In genomic region chr4:128896667-128897066, GRCm38 (mm10) we compare ENCODE assay signal across 23 mouse cellular contexts. TPM values are rescaled to one million over a fixed set of nuclear protein-coding genes. Genes with fewer than 3 reads are reported as not detected.
DNase-seq lines count a peak whose midpoint lies in the region; ATAC-seq lines count a peak whose summit lies in the region.
"Had no signal": no experiment of that assay in that cellular context is flagged by ENCODE, and none has a peak within 500 bp of the region (broad histone marks: within the 10 kb centered on the region; RNA-seq: fewer than 3 reads in every experiment).

No protein-coding gene starts in this region.

- H3K27ac ChIP-seq in embryonic facial prominence, embryonic 12.5 days: 0 out of 2 replicates have a peak overlapping the region, but pooled peaks have one; percentile 5
- H3K27ac ChIP-seq in forebrain, embryonic 12.5 days: no peak overlapping the region
- H3K27ac ChIP-seq: embryonic facial prominence, embryonic 13.5 days; forebrain, embryonic 13.5 days; hindbrain, embryonic 12.5 days; hindbrain, embryonic 15.5 days had no signal

- H3K9me3 ChIP-seq in embryonic facial prominence, embryonic 12.5 days: no peaks in the 10 kb centered on the region
- H3K9me3 ChIP-seq in forebrain, embryonic 12.5 days: no peaks in the 10 kb centered on the region
- H3K9me3 ChIP-seq: embryonic facial prominence, embryonic 13.5 days; forebrain, embryonic 13.5 days; G1E; hindbrain, embryonic 12.5 days; hindbrain, embryonic 15.5 days had no signal

- DNase-seq in cerebellum, adult 18-20 months: peak; percentile 42 to 50
- no peak for DNase-seq in cerebellum, adult 11 months
- peak; percentile 57 for DNase-seq in cerebellum, adult 9-11 months
- no peak for DNase-seq in cerebellum, postnatal 10 days
- DNase-seq in left cerebral cortex, adult 11 months (ENCODE audit: low spot score): no peak
- DNase-seq: adrenal gland, postnatal 10 days; B cell, adult 2 months; gastrocnemius, postnatal 14 days; heart, adult 11 months; kidney, adult 2 months had no signal

- no peak for ATAC-seq in embryonic facial prominence, embryonic 12.5 days (ENCODE audit: insufficient number of reproducible peaks, insufficient read depth, low FRiP score, low TSS enrichment)
- no peak for ATAC-seq in forebrain, embryonic 12.5 days (ENCODE audit: low FRiP score)
- ATAC-seq: forebrain, embryonic 13.5 days; forebrain, embryonic 16.5 days; intestine, postnatal 0 days; Patski had no signal

- peaks cover 13% of the 10 kb centered on the region; the same call in 1 of the 2 replicates for H3K36me3 ChIP-seq in embryonic facial prominence, embryonic 12.5 days
- H3K36me3 ChIP-seq in forebrain, embryonic 12.5 days (replicated peaks): no peaks in the 10 kb centered on the region
- H3K36me3 ChIP-seq: G1E; hindbrain, embryonic 15.5 days had no signal

- H3K4me3 ChIP-seq in embryonic facial prominence, embryonic 12.5 days: no peak overlapping the region
- H3K4me3 ChIP-seq in forebrain, embryonic 12.5 days (replicated peaks): no peak overlapping the region
- H3K4me3 ChIP-seq: embryonic facial prominence, embryonic 13.5 days; erythroblast, embryonic 14.5 days; forebrain, embryonic 13.5 days; hindbrain, embryonic 12.5 days; hindbrain, embryonic 15.5 days had no signal

- no peak overlapping the region for H3K9ac ChIP-seq in embryonic facial prominence, embryonic 12.5 days
- H3K9ac ChIP-seq in forebrain, embryonic 12.5 days: no peak overlapping the region
- H3K9ac ChIP-seq: embryonic facial prominence, embryonic 13.5 days; forebrain, embryonic 13.5 days; hindbrain, embryonic 12.5 days; hindbrain, embryonic 15.5 days had no signal

- no peak overlapping the region for H3K4me2 ChIP-seq in embryonic facial prominence, embryonic 12.5 days (replicated peaks)
- H3K4me2 ChIP-seq in forebrain, embryonic 12.5 days: no peak overlapping the region
- H3K4me2 ChIP-seq: embryonic facial prominence, embryonic 13.5 days; forebrain, embryonic 13.5 days; heart, embryonic 11.5 days; hindbrain, embryonic 12.5 days; hindbrain, embryonic 15.5 days had no signal

- peaks cover 32% of the 10 kb centered on the region for H3K4me1 ChIP-seq in embryonic facial prominence, embryonic 12.5 days
- H3K4me1 ChIP-seq in forebrain, embryonic 12.5 days: peaks cover 29% of the 10 kb centered on the region

- 94% methylated on average over 10 of the region's 10 CpGs for WGBS in embryonic facial prominence, embryonic 12.5 days
- WGBS in forebrain, embryonic 12.5 days: 94% methylated on average over 10 of the region's 10 CpGs

- no peaks in the 10 kb centered on the region for H3K27me3 ChIP-seq in embryonic facial prominence, embryonic 12.5 days
- H3K27me3 ChIP-seq in forebrain, embryonic 12.5 days: peaks cover 46% of the 10 kb centered on the region
- H3K27me3 ChIP-seq: CH12.LX; embryonic facial prominence, embryonic 13.5 days; hindbrain, embryonic 15.5 days; Patski had no signal

RNA-seq across cellular contexts. Expression of gene Trim62, which starts 13.3 kb away (rescaled TPM):
- 18.8 and 19.7 TPM in 2 replicates for polyA plus RNA-seq in embryonic facial prominence, embryonic 12.5 days (2016; fragmentation: Nextera tagmentation; extraction: Ambion mirVana)
- polyA plus RNA-seq in forebrain, embryonic 12.5 days (2016; fragmentation: Nextera tagmentation; extraction: Ambion mirVana): 12.5 and 12.6 TPM in 2 replicates
- polyA plus RNA-seq: erythroblast, embryonic 14.5 days; G1E had no signal

Comparison
In these comparisons a context has a peak if more than half of its experiments do, and no peak if none do; other contexts are left out.
1. DNase-seq: peak in cerebellum, adult 18-20 months (2 of 2) and cerebellum, adult 9-11 months (single experiment); none in cerebellum, adult 11 months (single experiment), cerebellum, postnatal 10 days (0 of 2) and left cerebral cortex, adult 11 months (single experiment).